Mouse (Mus musculus) C2C12 (cell line): ENCODE results near the gene Ggt5.

Source experiments
- CEBPB ChIP-seq: IDR thresholded peaks from one replicate; pipeline ENCODE4 v1.6.1; 2011; ENCODE audit warnings: low read depth, mild to moderate bottlenecking, control low read depth, moderate library complexity
- CTCF ChIP-seq: IDR thresholded peaks from one replicate; pipeline ENCODE4 v1.5.1; 2011; ENCODE audit not compliant: control insufficient read depth, insufficient read depth, insufficient read length
- MYOG ChIP-seq: IDR thresholded peaks from one replicate; pipeline ENCODE4 v1.6.1; 2011; ENCODE audit not compliant: control insufficient read depth, insufficient read length; ENCODE audit errors: extremely low read depth
- USF1 ChIP-seq: IDR thresholded peaks from one replicate; pipeline ENCODE4 v1.6.1; 2011; ENCODE audit warnings: low read depth, mild to moderate bottlenecking, control low read depth, moderate library complexity

DNA sequence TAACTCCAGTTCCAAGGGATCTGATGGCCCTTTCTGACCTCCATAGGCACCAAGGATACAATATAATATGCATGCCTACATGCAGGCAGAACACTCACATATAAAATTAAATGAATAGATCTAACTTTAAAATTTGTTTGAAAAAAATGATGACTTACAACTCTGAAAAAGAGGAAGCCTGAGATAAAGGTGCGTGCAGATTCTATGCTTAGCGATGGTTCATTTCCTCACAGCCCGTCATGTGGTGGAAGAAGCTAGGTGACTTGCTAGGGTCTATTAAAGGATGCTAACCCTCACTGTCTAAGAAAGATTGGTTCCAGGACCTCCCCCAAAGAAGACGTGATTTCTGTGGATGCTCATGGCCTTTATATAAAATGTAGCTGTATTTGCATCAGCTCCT is 26.9 kb downstream of the Ggt5 start:
- TF ChIP-seq CTCF (no peak), MYOG (no peak), USF1 (no peak), CEBPB (no peak)
